Mouse (Mus musculus): ENCODE measurements around the gene Cdc42ep2.

The Cdc42ep2 gene

GRCm38 (mm10) chr19:5872528-5872927 is 52.1 kb downstream of the Cdc42ep2 start:
- DNase-seq, result no peak

GRCm38 (mm10) chr19:5871683-5872082 is 52.9 kb downstream of the Cdc42ep2 start:
- no peak for DNase-seq

- DNase-seq, result peak; percentile 82
Measured at GRCm38 (mm10) chr19:5871273-5871672, 53.3 kb downstream of the Cdc42ep2 start.

GRCm38 (mm10) chr19:5868096-5868495 is 56.5 kb downstream of the Cdc42ep2 start:
- DNase-seq, result no peak

Measured in embryo, embryonic 11 days (tissue).